Mouse (Mus musculus) limb, embryonic 12.5 days (tissue): ENCODE measurements around the gene Itgae. TPM values are rescaled to one million over a fixed set of nuclear protein-coding genes. Genes with fewer than 3 reads are reported as not detected.
"Not testable (repeated sequence)": the region's sequence is repeated elsewhere in the genome, so short reads cannot be mapped to it uniquely, and the experiment has no call there.

Experiments
- ATAC-seq: fragments of 200-750 bp; cut with Nextera tagmentation; 2 replicates; pipeline ENCODE4 v1.8.0; 2017; ENCODE audit warnings: low read depth, moderate TSS enrichment; ENCODE audit not compliant: insufficient number of reproducible peaks, insufficient read depth, low FRiP score, low TSS enrichment
- H3K27ac ChIP-seq: fragments of 300-500 bp; sonication (generic); 2 replicates; pipeline ENCODE4 v1.5.1; 2016; ENCODE audit warnings: mild to moderate bottlenecking, moderate library complexity
- H3K27me3 ChIP-seq: fragments of 300-500 bp; sonication (generic); 2 replicates; pipeline ENCODE4 v1.6.1; 2016; ENCODE audit warnings: mild to moderate bottlenecking, moderate library complexity
- H3K36me3 ChIP-seq: fragments of 300-500 bp; sonication (generic); 2 replicates; pipeline ENCODE4 v1.6.1; 2016; ENCODE audit warnings: mild to moderate bottlenecking, moderate library complexity
- H3K4me1 ChIP-seq: fragments of 300-500 bp; sonication (generic); replicated peaks from 2 replicates; pipeline ENCODE4 v1.6.1; 2016
- H3K4me2 ChIP-seq: fragments of 300-500 bp; sonication (generic); 2 replicates; pipeline ENCODE4 v1.6.1; 2016; ENCODE audit warnings: mild to moderate bottlenecking, moderate library complexity
- H3K4me3 ChIP-seq: fragments of 300-500 bp; sonication (generic); replicated peaks from 2 replicates; pipeline ENCODE4 v1.5.1; 2016; ENCODE audit warnings: mild to moderate bottlenecking
- H3K9ac ChIP-seq: fragments of 300-500 bp; sonication (generic); replicated peaks from 2 replicates; pipeline ENCODE4 v1.6.1; 2016; ENCODE audit warnings: mild to moderate bottlenecking, moderate library complexity
- H3K9me3 ChIP-seq: fragments of 300-500 bp; sonication (generic); 2 replicates; pipeline ENCODE4 v1.6.1; 2016; ENCODE audit warnings: mild to moderate bottlenecking, moderate library complexity
- WGBS: fragments of 180-500 bp; shearing (Covaris S2); methylation state at CpG from one replicate; pipeline ENCODE4 v1.1.7; 2016; 5-methylcytosine and 5-hydroxymethylcytosine counted together
- polyA plus RNA-seq: library from polyadenylated mRNA; unstranded; fragments of >200 nt; fragmentation: Nextera tagmentation; extraction: Ambion mirVana; gene quantifications from 2 replicates; pipeline ENCODE4 v1.2.1, GENCODE M21; 2016

The Itgae gene
- polyA plus RNA-seq, 1 experiment from 2014 or later = 0.65 TPM

DNA sequence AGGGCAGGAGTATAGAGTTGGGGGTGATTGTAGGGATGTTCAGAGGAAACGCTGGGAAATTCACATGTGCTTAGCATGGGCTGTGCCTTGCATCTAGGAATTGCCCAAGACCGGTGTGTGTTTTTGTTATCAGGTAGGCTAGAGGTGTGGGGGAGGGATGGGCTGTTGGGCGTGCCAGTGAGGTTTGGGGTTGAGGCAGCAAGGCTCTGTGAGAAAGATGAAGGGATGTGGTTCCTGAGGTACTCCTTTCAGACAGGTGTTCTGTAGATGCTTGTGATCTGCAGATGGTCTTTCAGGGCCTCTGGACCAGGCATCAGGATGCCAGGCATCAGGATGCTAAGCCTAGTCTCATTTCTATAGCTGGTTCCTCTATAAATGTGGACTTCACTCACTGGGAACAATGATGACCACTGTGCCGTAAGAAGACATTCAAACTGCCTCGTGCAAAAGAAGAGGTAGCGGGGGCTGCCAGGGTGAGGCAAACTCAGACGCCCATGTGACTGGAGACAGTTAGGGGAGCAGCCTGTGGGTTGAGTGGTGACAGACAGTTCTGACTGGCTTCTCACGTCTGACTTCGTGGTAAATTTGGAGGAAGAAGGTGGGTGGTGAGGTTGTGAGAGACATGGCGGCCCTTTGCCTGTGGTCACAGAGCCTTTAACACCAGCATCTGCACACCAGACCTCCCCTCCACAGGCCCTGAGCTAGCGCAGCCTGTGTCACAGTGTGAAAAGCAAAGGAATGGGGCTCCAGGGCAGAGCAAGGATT is 4.0 kb downstream of the Itgae start:
- H3K9me3 ChIP-seq = no peaks in the 10 kb centered on the region
- no peaks in the 10 kb centered on the region for H3K36me3 ChIP-seq
- no peak for ATAC-seq
- H3K4me2 ChIP-seq = no peak overlapping the region
- H3K27me3 ChIP-seq = no peaks in the 10 kb centered on the region
- H3K4me3 ChIP-seq = no peak overlapping the region
- H3K9ac ChIP-seq = no peak overlapping the region
- no peaks in the 10 kb centered on the region for H3K4me1 ChIP-seq
- 73% methylated on average over 11 of the region's 11 CpGs for WGBS
- H3K27ac ChIP-seq = no peak overlapping the region

DNA sequence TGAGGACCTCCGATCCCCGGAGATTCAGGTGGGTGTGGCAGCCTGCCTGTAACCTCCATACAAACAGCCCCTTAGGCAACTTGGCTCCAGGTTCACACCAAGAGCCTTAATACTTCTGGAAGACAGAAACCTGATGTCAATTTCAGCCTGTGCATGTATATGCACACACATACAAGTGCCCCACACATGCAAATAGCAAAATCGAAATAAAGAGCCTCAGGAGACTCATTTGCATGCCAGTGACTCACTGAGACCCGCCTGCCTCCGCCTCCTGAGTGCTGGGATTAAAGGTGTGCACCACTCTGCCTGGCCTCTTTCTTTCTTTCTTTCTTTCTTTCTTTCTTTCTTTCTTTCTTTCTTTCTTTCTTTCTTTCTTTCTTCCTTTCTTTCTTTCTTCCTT is 8.5 kb downstream of the Itgae start:
- Histone ChIP-seq H3K9ac (no peak overlapping the region), H3K4me1 (no peaks in the 10 kb centered on the region), H3K4me3 (no peak overlapping the region), H3K9me3 (no peaks in the 10 kb centered on the region), H3K27me3 (no peaks in the 10 kb centered on the region), H3K27ac (no peak overlapping the region), H3K36me3 (no peaks in the 10 kb centered on the region), H3K4me2 (no peak overlapping the region)
- WGBS = 51% methylated on average over 5 of the region's 5 CpGs
- ATAC-seq = no peak

GRCm38 (mm10) chr11:73099976-73100750 is 9.8 kb downstream of the Itgae start:
- H3K36me3 ChIP-seq = no peaks in the 10 kb centered on the region
- no peak overlapping the region for H3K9ac ChIP-seq
- H3K9me3 ChIP-seq = no peaks in the 10 kb centered on the region
- H3K4me1 ChIP-seq = no peaks in the 10 kb centered on the region
- H3K27me3 ChIP-seq = no peaks in the 10 kb centered on the region
- no peak overlapping the region for H3K4me2 ChIP-seq
- 69% methylated on average over 14 of the region's 14 CpGs for WGBS
- no peak for ATAC-seq
- no peak overlapping the region for H3K4me3 ChIP-seq
- H3K27ac ChIP-seq = no peak overlapping the region

GRCm38 (mm10) chr11:73101308-73101707 is 10.9 kb downstream of the Itgae start:
- Histone ChIP-seq H3K9ac (no peak overlapping the region), H3K27me3 (no peaks in the 10 kb centered on the region), H3K36me3 (no peaks in the 10 kb centered on the region), H3K4me1 (no peaks in the 10 kb centered on the region), H3K4me3 (no peak overlapping the region), H3K4me2 (no peak overlapping the region), H3K27ac (no peak overlapping the region), H3K9me3 (no peaks in the 10 kb centered on the region)
- 83% methylated on average over 4 of the region's 4 CpGs for WGBS
- no peak for ATAC-seq

- Histone ChIP-seq H3K36me3 (no peaks in the 10 kb centered on the region), H3K27me3 (no peaks in the 10 kb centered on the region), H3K4me3 (no peak overlapping the region), H3K9me3 (no peaks in the 10 kb centered on the region), H3K4me1 (no peaks in the 10 kb centered on the region), H3K9ac (no peak overlapping the region), H3K27ac (no peak overlapping the region), H3K4me2 (no peak overlapping the region)
- 56% methylated on average over 3 of the region's 3 CpGs for WGBS
- no peak for ATAC-seq
Observed at GRCm38 (mm10) chr11:73105246-73105645, 14.9 kb downstream of the Itgae start.

GRCm38 (mm10) chr11:73107358-73107757 is 17.0 kb downstream of the Itgae start:
- H3K4me1 ChIP-seq, H3K36me3 ChIP-seq, H3K9ac ChIP-seq, H3K9me3 ChIP-seq, H3K4me2 ChIP-seq, H3K4me3 ChIP-seq, ATAC-seq, H3K27me3 ChIP-seq, H3K27ac ChIP-seq: not testable (repeated sequence)
- 40% methylated on average over 3 of the region's 3 CpGs for WGBS

- no peak for ATAC-seq
- 63% methylated on average over 5 of the region's 5 CpGs for whole genome bisulfite sequencing
Observed at GRCm38 (mm10) chr11:73108195-73108897, 18.0 kb downstream of the Itgae start.

GRCm38 (mm10) chr11:73108898-73109625 is 18.7 kb downstream of the Itgae start:
- Histone ChIP-seq H3K9me3 (no peaks in the 10 kb centered on the region), H3K27me3 (no peaks in the 10 kb centered on the region), H3K27ac (no peak overlapping the region), H3K4me3 (no peak overlapping the region), H3K4me1 (no peaks in the 10 kb centered on the region), H3K9ac (no peak overlapping the region), H3K4me2 (no peak overlapping the region), H3K36me3 (no peaks in the 10 kb centered on the region)
- 79% methylated on average over 14 of the region's 14 CpGs for WGBS
- no peak for ATAC-seq

More at GRCm38 (mm10) chr11:73108195-73108897, 18.0 kb downstream of the Itgae start:
- no peaks in the 10 kb centered on the region for H3K9me3 ChIP-seq
- H3K9ac ChIP-seq = no peak overlapping the region
- H3K27ac ChIP-seq = no peak overlapping the region
- no peaks in the 10 kb centered on the region for H3K36me3 ChIP-seq
- no peaks in the 10 kb centered on the region for H3K27me3 ChIP-seq
- no peaks in the 10 kb centered on the region for H3K4me1 ChIP-seq
- no peak overlapping the region for H3K4me2 ChIP-seq
- H3K4me3 ChIP-seq = no peak overlapping the region

- no peaks in the 10 kb centered on the region for H3K36me3 ChIP-seq
- H3K9ac ChIP-seq = no peak overlapping the region
- no peaks in the 10 kb centered on the region for H3K4me1 ChIP-seq
- no peak overlapping the region for H3K4me2 ChIP-seq
- ATAC-seq = no peak
- H3K4me3 ChIP-seq = no peak overlapping the region
- no peak overlapping the region for H3K27ac ChIP-seq
- WGBS = 93% methylated on average over 3 of the region's 3 CpGs
- no peaks in the 10 kb centered on the region for H3K27me3 ChIP-seq
- no peaks in the 10 kb centered on the region for H3K9me3 ChIP-seq
Observed at GRCm38 (mm10) chr11:73109941-73110340, 19.6 kb downstream of the Itgae start.

DNA sequence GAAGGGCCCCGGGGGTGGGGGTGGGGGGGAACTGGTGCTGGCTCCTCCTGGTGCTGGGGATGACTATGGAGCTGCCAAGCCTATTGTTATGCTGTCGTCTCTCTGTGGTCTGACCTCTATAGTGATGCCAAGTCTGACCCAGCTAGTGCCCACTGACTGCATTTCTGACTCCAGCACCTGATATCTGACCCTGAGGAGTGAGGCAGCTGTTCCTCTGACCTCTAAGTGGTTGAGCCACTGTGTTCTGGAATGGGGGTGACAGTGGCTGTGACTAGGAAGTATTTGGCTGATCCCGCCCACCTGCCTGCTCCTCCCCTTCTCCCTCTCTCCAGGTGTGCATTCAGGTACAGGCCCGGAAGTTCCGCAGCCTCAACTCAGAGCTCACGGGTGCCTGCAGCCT is 21.0 kb downstream of the Itgae start:
- Histone ChIP-seq H3K4me2 (no peak overlapping the region), H3K27me3 (no peaks in the 10 kb centered on the region; the same call in 1 of the 2 replicates), H3K9me3 (no peaks in the 10 kb centered on the region), H3K36me3 (no peaks in the 10 kb centered on the region), H3K27ac (no peak overlapping the region), H3K4me1 (no peaks in the 10 kb centered on the region), H3K4me3 (no peak overlapping the region), H3K9ac (no peak overlapping the region)
- WGBS = 70% methylated on average over 6 of the region's 6 CpGs
- ATAC-seq = no peak

DNA sequence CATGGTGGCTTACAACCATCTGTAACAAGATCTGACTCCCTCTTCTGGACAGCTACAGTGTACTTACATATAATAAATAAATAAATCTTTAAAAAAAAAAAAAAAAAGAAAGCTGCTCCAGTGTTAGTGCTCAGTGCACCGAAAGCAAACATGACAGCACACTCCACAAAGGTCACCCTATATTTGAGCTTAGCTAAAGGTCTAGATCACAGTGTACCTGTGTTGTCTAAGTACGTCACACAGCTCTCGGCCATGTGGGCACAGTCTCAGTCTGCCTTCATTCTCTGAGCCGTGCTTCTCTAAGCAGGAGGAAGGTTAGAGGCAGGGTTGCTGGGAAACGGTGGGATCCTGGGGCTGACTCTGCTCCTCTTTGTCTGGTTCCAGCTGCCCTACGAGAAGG is 36.1 kb downstream of the Itgae start:
- peaks cover 5% of the 10 kb centered on the region for H3K36me3 ChIP-seq
- H3K4me1 ChIP-seq = no peaks in the 10 kb centered on the region
- no peaks in the 10 kb centered on the region for H3K9me3 ChIP-seq
- no peak overlapping the region for H3K9ac ChIP-seq
- no peak overlapping the region for H3K4me3 ChIP-seq
- 93% methylated on average over 6 of the region's 6 CpGs for WGBS
- no peak for ATAC-seq
- no peak overlapping the region for H3K4me2 ChIP-seq
- H3K27ac ChIP-seq = no peak overlapping the region
- no peaks in the 10 kb centered on the region for H3K27me3 ChIP-seq
